In the genomic region with DNA sequence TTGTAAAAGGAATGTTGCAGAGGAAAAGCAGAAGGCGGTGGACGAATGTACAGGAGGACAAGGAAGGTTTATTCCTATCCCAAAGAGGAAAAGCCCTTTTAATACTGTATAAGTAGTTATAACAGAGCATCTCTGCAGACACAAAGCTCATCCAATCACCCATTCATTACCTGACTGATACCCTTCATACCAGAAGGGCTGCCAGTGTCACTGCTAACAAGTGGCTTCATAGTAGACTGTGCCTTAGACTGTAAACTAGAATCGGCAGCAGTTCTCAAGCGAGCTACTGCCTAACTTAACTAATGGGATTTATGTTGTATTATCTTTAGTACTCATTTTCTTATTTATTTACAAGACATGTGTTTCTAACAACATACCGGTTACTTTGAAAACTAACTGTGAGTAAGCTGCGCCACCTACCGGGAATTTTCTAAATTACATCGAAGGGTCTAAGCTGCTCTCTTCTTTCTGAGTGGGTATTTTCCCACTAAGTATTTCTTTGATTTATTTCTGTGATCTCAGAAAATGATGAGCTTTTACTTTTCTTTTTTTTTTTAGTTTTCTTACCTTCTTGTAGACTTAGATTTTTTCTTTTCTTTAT, we compare ENCODE assay signal across 9 mouse cellular contexts.
DNase-seq lines count a peak whose midpoint lies in the region; ATAC-seq and TF ChIP-seq lines count a peak whose summit lies in the region.
"Had no signal": no experiment of that assay in that cellular context is flagged by ENCODE, and none has a peak within 500 bp of the region (broad histone marks: within the 10 kb centered on the region; RNA-seq: fewer than 3 reads in every experiment).

No protein-coding gene starts in this region.

- no peaks in the 10 kb centered on the region for H3K36me3 ChIP-seq in embryonic facial prominence, embryonic 14.5 days (ENCODE audit: control insufficient read depth, insufficient read depth, low read length)
- H3K36me3 ChIP-seq in stomach, postnatal 0 days (ENCODE audit: control insufficient read depth, insufficient read depth, low read length): no peaks in the 10 kb centered on the region

- H3K4me2 ChIP-seq in embryonic facial prominence, embryonic 14.5 days (ENCODE audit: low read depth, low read length): no peak overlapping the region
- no peak overlapping the region for H3K4me2 ChIP-seq in stomach, postnatal 0 days (replicated peaks; ENCODE audit: low read depth)

- H3K4me1 ChIP-seq in embryonic facial prominence, embryonic 14.5 days (ENCODE audit: control insufficient read depth, insufficient read depth, low read length): no peaks in the 10 kb centered on the region
- no peaks in the 10 kb centered on the region for H3K4me1 ChIP-seq in stomach, postnatal 0 days (replicated peaks; ENCODE audit: control insufficient read depth, insufficient read depth)

- H3K27me3 ChIP-seq in embryonic facial prominence, embryonic 14.5 days (replicated peaks; ENCODE audit: control insufficient read depth, insufficient read depth, low read length): no peaks in the 10 kb centered on the region
- H3K27me3 ChIP-seq in stomach, postnatal 0 days (ENCODE audit: control insufficient read depth, insufficient read depth, low read length): no peaks in the 10 kb centered on the region

- no peak overlapping the region for H3K27ac ChIP-seq in embryonic facial prominence, embryonic 14.5 days (replicated peaks; ENCODE audit: low read depth, low read length)
- no peak overlapping the region for H3K27ac ChIP-seq in stomach, postnatal 0 days (replicated peaks)

- ATAC-seq in embryonic facial prominence, embryonic 14.5 days (ENCODE audit: low read depth): no peak
- no peak for ATAC-seq in stomach, postnatal 0 days (ENCODE audit: low FRiP score, low TSS enrichment)

- WGBS in embryonic facial prominence, embryonic 14.5 days: 32% methylated on average over 8 of the region's 8 CpGs
- WGBS in stomach, postnatal 0 days: 35% methylated on average over 8 of the region's 8 CpGs

- TF ChIP-seq CTCF in stomach, postnatal 0 days (IDR thresholded peaks at IDR 0.05; ENCODE audit: low read depth): peak; percentile 77

- H3K9me3 ChIP-seq in embryonic facial prominence, embryonic 14.5 days (ENCODE audit: control insufficient read depth, low read length): no peaks in the 10 kb centered on the region
- no peaks in the 10 kb centered on the region for H3K9me3 ChIP-seq in stomach, postnatal 0 days (ENCODE audit: control insufficient read depth, low read length)

- no peak overlapping the region for H3K9ac ChIP-seq in embryonic facial prominence, embryonic 14.5 days (ENCODE audit: low read depth, low read length)
- H3K9ac ChIP-seq in stomach, postnatal 0 days (ENCODE audit: low read length): no peak overlapping the region

- no peak overlapping the region for H3K4me3 ChIP-seq in embryonic facial prominence, embryonic 14.5 days (ENCODE audit: low read depth, low read length)
- no peak overlapping the region for H3K4me3 ChIP-seq in stomach, postnatal 0 days (ENCODE audit: low read depth, low read length)
- H3K4me3 ChIP-seq: myocyte had no signal

- TF ChIP-seq EP300 in stomach, postnatal 0 days (optimal IDR thresholded peaks at IDR 0.05): no peak

- peak; percentile 11 to 35 for DNase-seq in cerebellum, adult 18-20 months
- DNase-seq in cerebellum, adult 11 months: no peak
- DNase-seq in ovary, postnatal 14 days (ENCODE audit: low spot score): peak; percentile 60
- DNase-seq in ovary, postnatal 36 days (ENCODE audit: low spot score): no peak
- DNase-seq in embryonic facial prominence, embryonic 14.5 days (ENCODE audit: low spot score): peak; percentile 63
- DNase-seq in induced T-regulatory cell, adult 2 months (ENCODE audit: low read depth): peak; percentile 46
- peak; percentile 37 for DNase-seq in lung, postnatal 14 days
- DNase-seq in stomach, postnatal 0 days (ENCODE audit: low spot score): peak; percentile 45

Comparison
In these comparisons a context has a peak if more than half of its experiments do, and no peak if none do; other contexts are left out.
1. DNase-seq: peak in cerebellum, adult 18-20 months (2 of 2), ovary, postnatal 14 days (single experiment), embryonic facial prominence, embryonic 14.5 days (single experiment), induced T-regulatory cell, adult 2 months (single experiment), lung, postnatal 14 days (single experiment) and stomach, postnatal 0 days (single experiment); none in cerebellum, adult 11 months (single experiment) and ovary, postnatal 36 days (single experiment).